Mouse (Mus musculus) CH12.LX (cell line): Measurements from ENCODE around the gene Ppy. TPM values are rescaled to one million over a fixed set of nuclear protein-coding genes. Genes with fewer than 3 reads are reported as not detected.

Source experiments
- DNase-seq: peaks from one replicate; pipeline ENCODE4 v3.0.0-alpha.2; 2013; ENCODE audit errors: extremely low read depth
- H3K27ac ChIP-seq: 2 replicates; pipeline ENCODE4 v1.5.1; 2012; ENCODE audit warnings: low read depth, mild to moderate bottlenecking, control low read depth, moderate library complexity; ENCODE audit not compliant: insufficient read depth
- H3K27me3 ChIP-seq: replicated peaks from 2 replicates; pipeline ENCODE3; 2012; ENCODE audit warnings: inconsistent platforms
- H3K36me3 ChIP-seq, 2 experiments: replicated peaks in 1 of 2; 2 replicates each; pipeline versions ENCODE3 to v1.6.1; 2012; ENCODE audit warnings: inconsistent platforms in 1 of 2, low read length in 1 of 2, mild to moderate bottlenecking in 1 of 2, mixed read lengths in 1 of 2, moderate library complexity in 1 of 2; ENCODE audit not compliant: control insufficient read depth in 1 of 2, insufficient read depth in 1 of 2
- H3K4me1 ChIP-seq, 2 experiments: 2 replicates each; pipeline ENCODE4 v1.6.1; 2012; ENCODE audit warnings: inconsistent platforms in 1 of 2, moderate library complexity in 1 of 2; ENCODE audit not compliant: insufficient read depth in 2 of 2, control insufficient read depth in 1 of 2
- H3K4me2 ChIP-seq: 2 replicates; pipeline ENCODE4 v1.6.1; 2012; ENCODE audit warnings: low read depth, mild to moderate bottlenecking, control low read depth; ENCODE audit not compliant: poor library complexity, insufficient read depth, severe bottlenecking
- H3K4me3 ChIP-seq, 3 experiments: fragments of 150-350 bp in 1 of 3; sonication (generic) in 1 of 3; replicated peaks in 1 of 3; 2 replicates each; pipeline versions ENCODE3 to v1.5.1; 2011 to 2012; ENCODE audit warnings: low read depth in 2 of 3, low read length in 2 of 3, mild to moderate bottlenecking in 2 of 3, moderate library complexity in 2 of 3, control low read depth in 1 of 3, improper control_type of control experiment in 1 of 3, inconsistent platforms in 1 of 3, mixed read lengths in 1 of 3; ENCODE audit not compliant: poor library complexity in 1 of 3
- H3K79me2 ChIP-seq: replicated peaks from 2 replicates; pipeline ENCODE4 v1.6.1; 2012; ENCODE audit warnings: mild to moderate bottlenecking, moderate library complexity; ENCODE audit not compliant: control insufficient read depth, poor library complexity, insufficient read depth, severe bottlenecking; ENCODE audit errors: extremely low read depth
- H3K9ac ChIP-seq: 2 replicates; pipeline ENCODE4 v1.6.1; 2012; ENCODE audit warnings: low read depth, mild to moderate bottlenecking, control low read depth, moderate library complexity; ENCODE audit not compliant: insufficient read depth
- H3K9me3 ChIP-seq: replicated peaks from 2 replicates; pipeline ENCODE3; 2012; ENCODE audit warnings: low read length, inconsistent platforms, mixed read lengths
- BHLHE40 ChIP-seq: IDR thresholded peaks from 2 replicates; pipeline ENCODE4 v1.6.1; 2011; ENCODE audit warnings: mild to moderate bottlenecking, low read depth, low read length, improper control_type of control experiment
- CHD2 ChIP-seq: IDR thresholded peaks from 2 replicates; pipeline ENCODE4 v1.6.1; 2011; ENCODE audit warnings: low read length, improper control_type of control experiment
- CTCF ChIP-seq, 2 experiments: IDR thresholded peaks in 1 of 2; conservative IDR thresholded peaks in 1 of 2; 2 replicates each; pipeline ENCODE4 v1.5.1; 2011 to 2012; ENCODE audit warnings: low read depth in 2 of 2, low read length in 2 of 2, improper control_type of control experiment in 1 of 2, inconsistent platforms in 1 of 2, mild to moderate bottlenecking in 1 of 2, moderate library complexity in 1 of 2
- EP300 ChIP-seq: IDR thresholded peaks from 2 replicates; pipeline ENCODE4 v1.6.1; 2011; ENCODE audit warnings: low read length, improper control_type of control experiment
- ETS1 ChIP-seq: conservative IDR thresholded peaks from 2 replicates; pipeline ENCODE4 v1.6.1; 2012; ENCODE audit warnings: low read depth, mild to moderate bottlenecking, inconsistent platforms, low read length, improper control_type of control experiment, moderate library complexity
- GABPA ChIP-seq: IDR thresholded peaks from 2 replicates; pipeline ENCODE4 v1.6.1; 2012; ENCODE audit warnings: low read depth, low read length, improper control_type of control experiment, inconsistent platforms; ENCODE audit not compliant: insufficient replicate concordance
- IRF4 ChIP-seq: IDR thresholded peaks from 2 replicates; pipeline ENCODE4 v1.6.1; 2014; ENCODE audit warnings: low read depth, mild to moderate bottlenecking, inconsistent platforms, low read length, improper control_type of control experiment
- JUN ChIP-seq: IDR thresholded peaks from 2 replicates; pipeline ENCODE4 v1.6.1; 2011; ENCODE audit warnings: low read depth, mild to moderate bottlenecking, low read length, improper control_type of control experiment, moderate library complexity; ENCODE audit not compliant: insufficient read depth
- JUND ChIP-seq: conservative IDR thresholded peaks from 2 replicates; pipeline ENCODE4 v1.6.1; 2011; ENCODE audit warnings: low read depth, low read length, improper control_type of control experiment
- KAT2A ChIP-seq: IDR thresholded peaks from 2 replicates; pipeline ENCODE4 v1.6.1; 2012; ENCODE audit warnings: low read length, improper control_type of control experiment, inconsistent platforms; ENCODE audit not compliant: insufficient replicate concordance
- MAFK ChIP-seq: IDR thresholded peaks from 2 replicates; pipeline ENCODE4 v1.6.1; 2011; ENCODE audit warnings: low read length, improper control_type of control experiment; ENCODE audit not compliant: insufficient replicate concordance
- MAX ChIP-seq: IDR thresholded peaks from 2 replicates; pipeline ENCODE4 v1.6.1; 2011; ENCODE audit warnings: low read length, improper control_type of control experiment
- MAZ ChIP-seq: IDR thresholded peaks from 2 replicates; pipeline ENCODE4 v1.6.1; 2012; ENCODE audit warnings: low read depth, mild to moderate bottlenecking, inconsistent platforms, low read length, improper control_type of control experiment, moderate library complexity
- MEF2A ChIP-seq: IDR thresholded peaks from 2 replicates; pipeline ENCODE4 v1.6.1; 2014; ENCODE audit warnings: low read depth, mild to moderate bottlenecking, inconsistent platforms, low read length, improper control_type of control experiment, borderline replicate concordance
- MXI1 ChIP-seq: IDR thresholded peaks from 2 replicates; pipeline ENCODE4 v1.6.1; 2011; ENCODE audit warnings: mild to moderate bottlenecking, low read depth, low read length, improper control_type of control experiment
- MYC ChIP-seq: IDR thresholded peaks from 2 replicates; pipeline ENCODE4 v1.6.1; 2011; ENCODE audit warnings: low read depth, mild to moderate bottlenecking, improper control_type of control experiment, low read length
- NELFE ChIP-seq: IDR thresholded peaks from 2 replicates; pipeline ENCODE4 v1.6.1; 2011; ENCODE audit warnings: low read depth, low read length, improper control_type of control experiment
- RAD21 ChIP-seq: IDR thresholded peaks from 2 replicates; pipeline ENCODE4 v1.6.1; 2011; ENCODE audit warnings: low read depth, mild to moderate bottlenecking, low read length, improper control_type of control experiment, moderate library complexity
- RCOR1 ChIP-seq: conservative IDR thresholded peaks from 2 replicates; pipeline ENCODE4 v1.6.1; 2012; ENCODE audit warnings: low read depth, mild to moderate bottlenecking, inconsistent platforms, low read length, improper control_type of control experiment
- SIN3A ChIP-seq: IDR thresholded peaks from 2 replicates; pipeline ENCODE4 v1.6.1; 2012; ENCODE audit warnings: low read length, improper control_type of control experiment, inconsistent platforms
- SMC3 ChIP-seq: IDR thresholded peaks from 2 replicates; pipeline ENCODE4 v1.6.1; 2011; ENCODE audit warnings: low read depth, low read length, improper control_type of control experiment
- TBP ChIP-seq: conservative IDR thresholded peaks from 2 replicates; pipeline ENCODE4 v1.6.1; 2011; ENCODE audit warnings: low read depth, low read length, improper control_type of control experiment
- TCF12 ChIP-seq: IDR thresholded peaks from 2 replicates; pipeline ENCODE4 v1.6.1; 2014; ENCODE audit warnings: low read depth, mild to moderate bottlenecking, inconsistent platforms, low read length, improper control_type of control experiment
- ZC3H11A ChIP-seq: IDR thresholded peaks from 2 replicates; pipeline ENCODE4 v1.6.1; 2012; ENCODE audit warnings: low read depth, mild to moderate bottlenecking, inconsistent platforms, low read length, improper control_type of control experiment
- dilution Hi-C: fragments of 300-500 bp; cut with MboI; formaldehyde crosslinking; loops from 2 replicates; pipeline ENCODE4 v1.14.3; 2020; ENCODE audit warnings: low sequenced_read_pairs; ENCODE audit not compliant: extremely low pct_unique_long_range_greater_than_20kb, extremely low pct_ligation_motif_present
- in situ Hi-C: fragments of 300-500 bp; cut with MboI; formaldehyde crosslinking; loops from 3 replicates; pipeline ENCODE4 v1.14.3; 2019; ENCODE audit warnings: low sequenced_read_pairs, low pct_ligation_motif_present, low pct_unique_long_range_greater_than_20kb, mixed read lengths
- polyA plus RNA-seq: library from polyadenylated mRNA; unstranded; fragments of >175 nt; gene quantifications from 2 replicates; pipeline ENCODE4 v1.2.1, GENCODE M21; 2012; ENCODE audit warnings: low read depth; ENCODE audit not compliant: insufficient read length
- total RNA-seq, 2 experiments: library from RNA; depleted of rRNA; stranded (reverse); fragments of 300-350 nt in 1 of 2; fragments of >200 nt in 1 of 2; gene quantifications; 2 replicates each; pipeline ENCODE4 v1.2.3; 2012 to 2014

Ppy gene
- total and polyA plus RNA-seq, 3 experiments, result not detected

DNA sequence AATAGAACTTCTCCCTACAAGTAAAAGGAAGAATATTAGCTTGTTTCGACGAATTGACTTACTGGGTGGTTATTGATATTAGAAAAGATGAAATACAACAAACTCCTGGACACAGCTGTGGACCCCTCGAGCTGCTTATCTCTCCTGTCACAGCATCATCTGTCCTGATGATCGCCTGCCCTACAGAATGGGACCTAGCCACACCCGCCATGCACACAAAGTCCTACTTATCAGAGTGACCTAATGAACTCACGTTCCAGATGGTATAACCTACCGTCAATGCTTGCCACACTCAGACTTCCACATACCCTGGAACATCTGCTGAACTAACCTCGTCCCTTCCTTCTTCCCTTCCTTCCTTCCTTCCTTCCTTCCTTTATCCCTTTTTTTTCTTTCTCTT, 15.1 kb upstream of the Ppy start:
- TF ChIP-seq MYC, result no peak
- no peak for TF ChIP-seq MXI1
- TF ChIP-seq CTCF (conservative IDR thresholded peaks at IDR 0.05 in 1 of 2, IDR thresholded peaks at IDR 0.05 in 1 of 2; ENCODE audit: low read depth in 2 of 2, low read length in 2 of 2), result no peak
- no peak for TF ChIP-seq TBP
- no peak for TF ChIP-seq MAFK
- no peak for TF ChIP-seq SMC3
- no peak for TF ChIP-seq GABPA
- in situ Hi-C loops (no loop called here), dilution Hi-C loops (no loop called here)
- Histone ChIP-seq H3K36me3 (no peaks in the 10 kb centered on the region), H3K4me1 (peaks cover 7 to 9% of the 10 kb centered on the region in 2 experiments), H3K27me3 (peaks cover 77% of the 10 kb centered on the region), H3K79me2 (no peaks in the 10 kb centered on the region), H3K4me2 (no peak overlapping the region), H3K4me3 (no peak overlapping the region), H3K27ac (no peak overlapping the region), H3K9ac (no peak overlapping the region), H3K9me3 (peaks cover 6% of the 10 kb centered on the region)
- DNase-seq, result no peak

DNA sequence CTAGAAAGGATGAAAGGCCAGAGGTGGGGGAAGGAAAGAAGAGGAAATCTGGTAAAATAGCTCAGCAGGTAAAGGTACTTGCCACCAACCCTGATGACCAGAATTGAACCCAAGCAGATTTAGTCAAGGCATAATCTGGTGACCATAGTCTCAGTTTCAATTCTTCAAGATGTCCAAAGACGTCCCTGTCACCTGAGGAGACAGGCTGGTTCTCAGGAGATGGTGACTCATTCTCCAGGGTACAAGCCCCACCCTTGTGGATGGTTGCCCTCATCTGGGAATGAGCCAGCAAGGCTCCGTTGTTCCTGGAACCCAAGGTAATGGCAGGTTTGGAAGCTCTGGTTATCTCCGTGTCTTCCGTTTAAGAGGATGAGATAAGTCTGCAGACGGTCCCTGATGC, 10.5 kb upstream of the Ppy start:
- Histone ChIP-seq H3K27me3 (peaks cover 84% of the 10 kb centered on the region), H3K36me3 (no peaks in the 10 kb centered on the region), H3K4me1 (peaks cover 11% of the 10 kb centered on the region in 2 experiments; a peak in 3 of 4 replicates), H3K4me3 (no peak overlapping the region), H3K79me2 (no peaks in the 10 kb centered on the region), H3K27ac (no peak overlapping the region), H3K4me2 (peak overlapping the region; percentile 80), H3K9me3 (no peaks in the 10 kb centered on the region), H3K9ac (no peak overlapping the region)
- DNase-seq, result no peak
- TF ChIP-seq EP300 (peak; percentile 78), SMC3 (no peak), TCF12 (peak; percentile 50; the same call in 1 of the 2 replicates), MEF2A (peak; percentile 79; the same call in 1 of the 2 replicates), MAX (no peak), NELFE (no peak), ETS1 (peak; percentile 44; the same call in 1 of the 2 replicates), ZC3H11A (no peak), BHLHE40 (peak; percentile 88), MAZ (peak; percentile 69), JUN (peak; percentile 52), IRF4 (peak; percentile 72), MXI1 (0 out of 2 replicates have a peak, but pooled peaks have one; percentile 36), KAT2A (no peak), SIN3A (peak; percentile 54; the same call in 1 of the 2 replicates), MYC (no peak), RCOR1 (peak; percentile 89), RAD21 (no peak), JUND (peak; percentile 51), CHD2 (no peak), MAFK (no peak)
- dilution Hi-C loops (no loop called here), in situ Hi-C loops (no loop called here)
